Mouse (Mus musculus): Measurements from ENCODE around the gene Fxyd5. TPM values are rescaled to one million over a fixed set of nuclear protein-coding genes. Genes with fewer than 3 reads are reported as not detected.

Gene Fxyd5
- total RNA-seq, 2 experiments from 2014 or later = 10.1 to 21.5 TPM

- no peak for DNase-seq
These were observed 18.3 kb upstream of the Fxyd5 start for GRCm38 (mm10) chr7:31060621-31061010.

GRCm38 (mm10) chr7:31059919-31060620 is 17.8 kb upstream of the Fxyd5 start:
- no peak for DNase-seq

GRCm38 (mm10) chr7:31059108-31059507 is 16.8 kb upstream of the Fxyd5 start, which contains the start of gene Lgi4:
Gene Lgi4 (plus strand): TSS chr7:31059342.
- peak; percentile 92 for DNase-seq

GRCm38 (mm10) chr7:31058211-31058610 is 15.9 kb upstream of the Fxyd5 start:
- DNase-seq = no peak

- DNase-seq = no peak
These were observed 15.4 kb upstream of the Fxyd5 start for GRCm38 (mm10) chr7:31057730-31058129.

GRCm38 (mm10) chr7:31057071-31057470 is 14.8 kb upstream of the Fxyd5 start, which contains the start of gene Fxyd1:
Gene Fxyd1 (minus strand): TSS chr7:31057199.
- no peak for DNase-seq

GRCm38 (mm10) chr7:31056448-31056847 is 14.2 kb upstream of the Fxyd5 start:
- DNase-seq = no peak

GRCm38 (mm10) chr7:31055883-31056282 is 13.6 kb upstream of the Fxyd5 start:
- DNase-seq = no peak

GRCm38 (mm10) chr7:31055354-31055824 is 13.1 kb upstream of the Fxyd5 start:
- peak; percentile 95 for DNase-seq

GRCm38 (mm10) chr7:31054661-31055320 is 12.5 kb upstream of the Fxyd5 start:
- peak; percentile 60 for DNase-seq

GRCm38 (mm10) chr7:31053882-31054447 is 11.7 kb upstream of the Fxyd5 start:
- no peak for DNase-seq

GRCm38 (mm10) chr7:31052636-31053434 is 10.6 kb upstream of the Fxyd5 start:
- DNase-seq = peak; percentile 57

- no peak for DNase-seq
These were observed 10.0 kb upstream of the Fxyd5 start for GRCm38 (mm10) chr7:31052251-31052635.

- no peak for DNase-seq
These were observed 9.2 kb upstream of the Fxyd5 start, which contains the start of gene Fxyd7 for GRCm38 (mm10) chr7:31051321-31052021. Gene Fxyd7 (minus strand): TSS chr7:31051467.

- DNase-seq = no peak
These were observed 8.6 kb upstream of the Fxyd5 start for GRCm38 (mm10) chr7:31050921-31051320.

GRCm38 (mm10) chr7:31050487-31050886 is 8.2 kb upstream of the Fxyd5 start:
- no peak for DNase-seq

- no peak for DNase-seq
These were observed 7.6 kb upstream of the Fxyd5 start for GRCm38 (mm10) chr7:31049846-31050281.

GRCm38 (mm10) chr7:31049135-31049845 is 7.0 kb upstream of the Fxyd5 start:
- no peak for DNase-seq

- DNase-seq = peak; percentile 53
These were observed 492 bp downstream of the Fxyd5 start for GRCm38 (mm10) chr7:31041662-31042315.

GRCm38 (mm10) chr7:31041023-31041407 is 1.3 kb downstream of the Fxyd5 start:
- no peak for DNase-seq
